Mouse (Mus musculus): ENCODE measurements around the gene Aff1. TPM values are rescaled to one million over a fixed set of nuclear protein-coding genes. Genes with fewer than 3 reads are reported as not detected.

The Aff1 gene
- 10 to 100 TPM; 41.7 to 55.7 TPM for total RNA-seq (2021)
- long read RNA-seq, experiment 1, partial matches to known transcripts, result 0 of 8 reads
- long read RNA-seq, experiment 1, other reads (novel, unspliced or antisense), result 8 of 8 reads
- long read RNA-seq, experiment 2, partial matches to known transcripts, result 0 of 16 reads
- long read RNA-seq, experiment 2, other reads (novel, unspliced or antisense), result 16 of 16 reads

- peak; percentile 95 to 96 for DNase-seq
Observed at GRCm38 (mm10) chr5:103691624-103692530, at the start of gene Aff1. TSS of gene Aff1 (plus strand) at chr5:103692374.

- DNase-seq, result peak in 1 of 2 experiments; percentile 29
Observed at GRCm38 (mm10) chr5:103644167-103644566, 48.0 kb upstream of the Aff1 start.

DNA sequence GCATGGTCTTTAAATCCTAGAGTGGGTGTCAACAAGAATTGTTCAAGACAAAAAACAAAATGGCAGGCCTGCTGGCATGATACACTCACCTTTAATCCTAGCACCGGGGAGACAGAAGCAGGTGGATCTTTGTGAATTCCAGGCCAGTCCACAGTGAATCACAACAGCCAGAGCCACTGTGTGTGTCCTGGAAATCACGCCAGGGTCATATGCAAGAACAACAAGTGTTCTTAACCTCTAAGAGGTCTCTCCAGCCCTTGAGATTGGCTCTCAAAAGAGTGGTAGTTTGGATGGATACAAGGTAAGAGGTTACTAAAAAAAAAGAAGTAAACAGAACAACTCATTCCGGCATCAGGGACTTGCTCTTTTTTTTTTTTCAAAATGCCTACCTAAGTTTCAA, 44.9 kb upstream of the Aff1 start:
- no peak for DNase-seq

DNA sequence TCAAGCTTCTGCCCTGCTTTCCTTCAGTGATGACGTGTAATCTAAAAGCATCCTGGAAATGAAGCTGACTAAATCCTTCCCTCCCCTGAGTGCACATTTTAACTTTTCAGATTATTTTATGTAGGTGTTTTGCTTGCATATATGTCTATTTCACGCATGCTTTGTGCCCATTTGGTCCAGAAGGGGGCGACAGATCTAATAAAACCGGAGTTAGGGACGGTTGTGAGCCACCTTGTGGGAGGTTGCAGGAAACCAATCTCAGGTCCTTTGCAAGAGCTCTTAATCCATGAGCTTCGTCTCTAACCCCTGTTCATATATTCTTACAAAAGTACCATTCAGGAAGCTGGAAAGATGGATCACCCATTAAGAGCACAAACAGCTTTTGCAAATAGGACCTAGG, 37.9 kb upstream of the Aff1 start:
- peak; percentile 19 to 65 for DNase-seq

DNA sequence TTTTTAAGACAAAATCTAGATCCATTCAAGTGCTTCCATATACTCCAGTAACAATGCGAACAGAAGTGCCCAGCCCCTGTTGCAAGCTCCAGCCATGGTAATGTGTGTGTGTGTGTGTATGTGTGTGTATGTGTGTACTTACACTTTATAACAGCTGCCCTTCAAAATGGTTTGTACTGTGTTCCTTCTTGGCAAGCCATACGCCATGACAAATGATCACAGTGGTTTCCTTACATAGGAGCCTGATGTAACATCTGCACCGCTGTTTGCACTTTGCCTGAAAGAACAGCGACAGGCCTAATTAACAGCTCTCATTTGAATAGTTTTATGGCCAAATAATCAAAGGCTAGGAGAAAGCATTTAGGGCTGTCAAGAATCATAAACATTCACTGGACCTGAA, 37.4 kb upstream of the Aff1 start:
- no peak for DNase-seq

DNA sequence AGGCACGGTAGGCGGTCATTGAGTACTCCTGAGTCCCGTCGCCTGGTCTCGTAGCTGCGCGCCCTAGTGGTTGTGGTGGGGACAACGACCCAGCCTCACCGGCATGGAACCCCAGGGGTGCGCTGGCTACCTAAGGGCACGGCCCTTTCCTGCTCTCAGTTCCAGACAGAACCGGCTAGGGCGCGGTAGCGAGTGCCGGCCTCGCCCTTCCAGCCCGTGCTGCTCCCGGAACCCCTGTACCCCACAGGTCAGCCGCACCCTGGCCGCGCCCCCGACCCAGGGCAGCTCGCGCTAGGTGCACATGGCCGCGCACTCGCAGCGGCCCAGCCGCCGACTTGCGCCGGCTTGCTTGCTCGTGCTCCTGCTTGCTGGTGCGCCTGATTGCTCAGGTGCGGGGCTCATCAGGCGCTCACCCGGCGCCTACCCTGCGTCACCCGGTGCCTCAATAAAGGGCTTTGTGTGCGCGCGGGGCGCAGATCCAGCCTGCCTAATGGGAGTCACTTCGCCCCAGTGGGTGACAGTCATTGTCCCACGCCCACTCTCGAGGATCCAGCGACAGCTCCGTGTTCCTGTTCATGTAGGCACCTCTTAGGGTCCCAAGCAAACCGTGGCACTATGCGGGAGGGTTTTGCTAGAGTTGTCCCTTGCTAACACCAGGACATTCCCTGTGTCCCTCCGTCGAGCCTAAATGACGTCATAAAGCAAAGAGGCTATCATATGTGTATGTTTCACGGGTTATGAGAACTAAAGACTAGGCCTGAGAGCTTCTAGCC, 36.6 kb upstream of the Aff1 start, which contains the start of gene 1700016H13Rik:
Gene 1700016H13Rik, minus strand, starts transcription at position 665 of the 773 bp plus-strand sequence.
- peak; percentile 83 to 87 for DNase-seq

GRCm38 (mm10) chr5:103658921-103659320, 33.3 kb upstream of the Aff1 start:
- peak in 1 of 2 experiments; percentile 28 for DNase-seq

- DNase-seq, result peak; percentile 39 to 77
Observed at GRCm38 (mm10) chr5:103659571-103659970, 32.6 kb upstream of the Aff1 start.

DNA sequence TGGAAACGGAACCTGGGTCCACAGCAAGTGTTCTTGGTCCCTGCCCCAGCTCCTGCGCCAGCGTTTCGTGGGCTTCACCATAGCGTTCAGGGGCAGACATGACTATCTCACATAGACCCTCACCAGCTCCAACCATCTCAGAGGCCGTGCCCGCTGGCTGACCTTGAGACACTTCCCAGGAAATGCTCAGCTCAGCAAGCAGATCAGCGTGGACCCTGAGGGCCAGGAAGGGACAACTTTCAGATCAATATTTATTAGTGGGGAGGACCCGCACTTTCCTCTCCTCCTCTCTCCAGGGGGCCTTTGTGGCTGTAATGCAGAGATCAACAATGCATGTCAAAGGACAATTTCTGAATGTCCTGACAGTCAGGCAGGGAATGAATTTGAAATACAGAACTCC, 27.2 kb upstream of the Aff1 start:
- DNase-seq, result no peak

DNA sequence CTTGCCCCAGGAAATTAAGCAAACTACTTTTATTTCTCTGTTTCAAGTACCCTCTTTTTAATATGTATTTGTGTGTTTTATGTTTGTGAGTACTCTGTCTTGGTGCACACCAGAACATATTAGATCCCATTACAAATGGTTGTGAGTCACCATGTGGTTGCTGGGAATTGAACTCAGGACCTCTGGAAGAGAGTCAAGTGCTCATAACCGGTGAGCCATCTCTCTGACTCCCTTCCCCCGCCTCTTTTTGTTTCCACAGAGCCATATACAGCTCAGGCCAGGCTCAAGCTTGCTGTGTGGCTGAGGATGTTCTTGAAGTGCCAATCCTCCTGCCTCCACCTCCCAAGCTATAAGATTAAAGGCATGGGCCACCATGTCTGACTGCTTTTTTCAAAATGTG, 26.3 kb upstream of the Aff1 start:
- no peak for DNase-seq

DNA sequence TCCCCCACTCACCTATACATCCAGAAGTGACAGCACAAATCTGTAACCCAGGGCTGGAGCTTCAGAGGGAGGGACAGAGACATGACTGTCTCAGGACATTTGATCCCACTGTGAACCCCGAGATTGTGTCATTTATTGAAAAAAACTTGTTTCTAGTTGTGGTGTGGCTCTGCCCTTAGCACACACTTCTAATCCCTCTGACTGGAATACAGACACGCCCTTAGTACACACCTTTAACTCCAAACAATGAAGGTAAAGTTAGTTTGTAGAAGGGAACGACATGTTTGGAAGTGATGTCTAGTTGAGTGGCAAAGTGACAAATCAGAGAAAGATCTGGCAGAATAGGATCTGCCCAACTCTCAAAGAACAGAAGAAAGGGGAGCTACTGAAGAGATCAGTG, 20.3 kb upstream of the Aff1 start:
- DNase-seq, result no peak

GRCm38 (mm10) chr5:103673611-103674010, 18.6 kb upstream of the Aff1 start:
- no peak for DNase-seq

DNA sequence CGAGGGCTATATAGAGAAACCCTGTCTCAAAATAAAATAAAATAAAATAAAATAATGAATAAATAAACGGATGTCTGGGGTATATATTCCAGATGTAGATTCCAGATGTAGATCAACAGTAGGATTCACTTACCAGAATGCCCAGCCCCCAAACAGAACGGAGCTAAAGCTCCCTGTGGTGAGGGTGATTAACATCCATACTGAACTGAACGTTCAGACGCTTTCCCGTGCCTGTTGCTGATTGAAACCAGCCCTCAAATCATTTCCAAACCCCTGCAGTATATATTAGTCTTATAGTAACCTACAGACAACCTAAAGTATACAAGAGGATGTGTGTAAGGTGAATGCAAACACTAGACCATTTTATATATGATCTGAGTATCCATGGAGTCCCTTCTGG, 17.7 kb upstream of the Aff1 start:
- DNase-seq, result no peak

GRCm38 (mm10) chr5:103676289-103676881, 15.8 kb upstream of the Aff1 start:
- no peak for DNase-seq

GRCm38 (mm10) chr5:103677894-103678293, 14.3 kb upstream of the Aff1 start:
- no peak for DNase-seq

DNA sequence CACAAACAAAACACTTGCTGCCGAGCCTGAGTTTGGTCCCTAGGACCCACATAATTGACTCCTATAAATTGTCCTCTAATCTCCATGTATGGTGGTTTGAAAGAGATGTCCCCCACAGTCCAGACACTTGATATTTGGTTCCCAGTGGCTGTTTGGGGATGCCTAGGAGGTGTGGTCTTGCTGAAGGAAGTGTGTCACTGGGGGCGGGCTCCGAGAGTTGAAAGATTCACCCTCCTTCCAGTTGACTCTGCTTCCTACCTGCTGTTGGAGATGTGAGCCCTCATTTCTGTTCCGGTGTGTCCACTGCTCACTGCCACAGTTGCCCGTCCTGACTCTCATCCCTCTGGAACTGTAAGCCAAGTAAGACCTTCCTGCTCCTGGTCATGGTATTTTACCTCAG, 13.2 kb upstream of the Aff1 start:
- no peak for DNase-seq

GRCm38 (mm10) chr5:103680381-103680780, 11.8 kb upstream of the Aff1 start:
- peak; percentile 90 to 94 for DNase-seq

DNA sequence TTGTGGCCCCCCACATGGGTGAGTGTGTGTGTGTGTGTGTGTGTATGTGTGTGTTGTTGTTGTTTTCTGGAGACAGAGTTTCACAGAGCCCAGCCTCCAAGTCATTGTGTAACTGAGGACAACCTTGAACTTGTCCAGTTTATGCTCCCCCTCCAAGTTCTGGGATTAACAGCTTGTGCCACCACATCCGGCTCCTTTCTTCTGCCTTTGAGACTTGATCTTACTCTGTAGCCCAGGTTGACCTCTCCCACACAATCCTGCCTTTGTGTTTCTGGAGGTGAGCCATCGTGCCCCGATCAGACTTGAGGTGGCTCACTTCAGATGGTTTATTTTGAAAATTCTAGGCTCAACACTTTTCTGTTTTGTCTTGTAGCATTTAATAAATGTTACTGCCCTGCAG, 10.3 kb upstream of the Aff1 start:
- no peak for DNase-seq

DNA sequence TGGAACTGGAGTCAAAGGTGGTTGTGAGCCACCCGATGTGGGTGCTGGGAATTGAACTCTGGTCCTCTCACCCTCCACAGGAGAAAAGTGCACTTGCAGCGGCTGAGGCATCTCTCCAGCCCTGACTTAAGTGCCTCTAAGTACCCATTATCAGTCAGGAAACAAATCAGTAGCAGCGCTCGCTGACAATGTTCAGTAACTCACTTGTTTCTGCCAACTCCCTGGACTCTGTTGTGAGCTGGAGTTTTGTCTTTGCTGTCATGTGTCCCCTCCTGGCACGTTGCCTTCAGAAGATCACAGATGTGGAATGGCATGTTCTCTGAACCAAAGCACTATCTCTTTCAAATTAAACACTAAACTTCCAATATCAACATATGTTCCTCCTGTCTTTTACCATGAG, 2.5 kb upstream of the Aff1 start:
- DNase-seq, result peak; percentile 38 to 54

- DNase-seq, result no peak
Observed at GRCm38 (mm10) chr5:103690190-103690589, 2.0 kb upstream of the Aff1 start.

- peak in 1 of 2 experiments; percentile 34 for DNase-seq
Observed at GRCm38 (mm10) chr5:103691171-103691570, 1.0 kb upstream of the Aff1 start.

DNA sequence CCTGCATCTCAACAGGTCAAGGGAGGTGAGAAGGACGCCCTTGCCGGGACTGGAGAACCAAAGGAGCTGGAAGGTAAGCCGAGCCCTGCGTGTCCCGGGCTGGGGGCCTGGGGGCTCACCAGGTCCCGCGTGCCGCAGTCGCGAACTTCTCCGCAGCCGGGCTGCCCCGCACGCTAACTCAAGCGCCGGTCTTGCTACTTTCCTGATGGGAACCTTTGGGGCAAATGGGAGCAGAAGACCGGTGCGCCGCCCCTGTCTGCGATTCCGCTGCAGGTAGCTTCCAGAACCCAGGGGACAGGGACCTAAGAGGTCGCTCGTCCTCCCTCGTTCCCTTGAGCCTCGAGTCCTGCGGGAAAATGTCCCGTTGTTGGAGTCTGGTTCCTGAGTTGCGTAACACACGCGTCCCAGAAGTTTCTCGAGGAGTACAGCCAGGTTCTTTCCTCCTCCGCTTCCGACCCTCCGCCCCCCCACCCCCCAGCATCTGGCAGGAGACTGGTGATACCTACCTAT, 412 bp downstream of the Aff1 start:
- DNase-seq, result peak; percentile 76 to 82
